Mouse (Mus musculus) cerebellum, adult 11-12 months (tissue): ENCODE measurements around the gene Lingo3.
"Not testable (repeated sequence)": the region's sequence is repeated elsewhere in the genome, so short reads cannot be mapped to it uniquely, and the experiment has no call there.

ENCODE experiments used
- DNase-seq: peaks from one replicate; pipeline ENCODE4 v3.0.0; 2022

Lingo3 gene

DNA sequence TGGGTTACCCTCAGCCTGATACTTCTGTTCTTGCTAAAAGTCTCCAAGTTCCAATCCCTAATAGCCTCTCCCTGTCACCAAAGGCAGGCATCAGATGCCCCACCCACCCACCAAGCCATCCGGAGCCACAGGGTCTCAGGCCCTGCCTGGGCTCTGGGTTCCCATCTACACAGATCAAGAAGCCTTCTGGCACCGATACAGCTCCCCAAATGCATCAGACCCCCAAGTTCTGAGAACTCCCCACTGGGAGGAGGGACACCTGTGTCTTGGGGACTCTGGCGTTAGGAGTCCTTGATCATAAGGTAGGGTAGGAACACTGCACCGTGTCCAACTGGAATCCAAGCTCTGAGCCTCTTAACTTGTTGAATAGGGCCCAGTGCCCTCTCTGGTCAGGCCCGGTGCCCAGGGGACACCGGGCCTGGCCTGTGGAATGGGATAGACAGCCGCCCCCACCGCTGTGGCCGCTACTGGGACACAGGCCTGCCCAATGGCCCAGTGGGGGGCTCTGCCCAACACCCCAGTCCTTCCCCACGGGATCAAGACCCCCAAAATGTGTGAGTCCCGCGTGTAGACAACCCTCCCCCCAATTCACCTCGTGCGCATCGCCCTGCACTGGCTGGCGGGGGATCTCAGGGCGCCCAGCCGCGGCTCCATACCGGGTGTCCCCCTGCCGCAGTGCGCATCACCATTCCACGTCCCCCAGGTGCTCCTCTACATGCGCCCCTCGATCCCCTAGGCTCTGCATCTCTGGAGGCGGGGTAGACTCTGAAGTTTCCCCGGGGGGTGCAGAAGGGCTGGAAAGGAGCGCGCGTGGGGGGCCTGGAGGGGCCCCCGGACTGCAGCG, 530 bp downstream of the Lingo3 start:
- DNase-seq = peak; percentile 72

DNA sequence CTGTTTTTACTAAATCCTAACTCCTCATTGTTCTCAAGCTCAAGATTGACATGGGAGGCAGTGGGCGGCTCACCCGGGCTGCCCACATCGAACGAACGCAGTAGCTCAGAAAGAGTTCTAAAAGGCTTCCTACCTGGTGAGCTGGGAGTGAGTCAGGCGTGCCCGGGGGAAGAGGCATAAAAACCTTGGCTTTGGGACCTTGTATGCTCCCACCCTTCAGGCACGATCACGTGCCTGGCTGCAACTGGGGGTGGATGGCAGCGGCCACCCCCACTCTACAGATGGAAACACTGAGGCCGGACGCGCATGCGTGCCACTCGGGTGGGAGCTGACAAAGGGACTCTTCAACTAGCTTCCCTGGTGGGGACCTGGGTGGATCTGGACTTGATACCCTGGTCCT, 1.5 kb downstream of the Lingo3 start:
- peak; percentile 55 for DNase-seq

DNA sequence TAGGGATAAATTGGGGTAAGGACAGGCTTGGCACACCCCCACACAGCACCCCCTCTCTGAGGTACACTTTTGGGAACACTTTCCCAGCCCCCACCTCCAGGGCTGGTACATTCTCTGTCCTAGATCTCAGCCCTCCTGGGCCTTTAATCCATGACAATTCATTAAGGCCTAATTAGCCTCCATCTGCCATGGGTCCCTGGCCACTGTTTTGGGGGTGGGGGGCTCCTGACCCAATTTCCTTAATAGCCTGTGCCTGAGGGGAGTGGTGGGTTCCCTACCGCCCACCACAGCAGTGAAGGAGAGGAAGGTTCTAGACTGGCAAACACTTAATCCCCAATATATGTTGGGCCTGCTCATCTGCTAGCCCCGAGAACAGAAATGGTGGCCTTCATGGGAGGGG, 2.2 kb downstream of the Lingo3 start:
- DNase-seq = peak; percentile 52

DNA sequence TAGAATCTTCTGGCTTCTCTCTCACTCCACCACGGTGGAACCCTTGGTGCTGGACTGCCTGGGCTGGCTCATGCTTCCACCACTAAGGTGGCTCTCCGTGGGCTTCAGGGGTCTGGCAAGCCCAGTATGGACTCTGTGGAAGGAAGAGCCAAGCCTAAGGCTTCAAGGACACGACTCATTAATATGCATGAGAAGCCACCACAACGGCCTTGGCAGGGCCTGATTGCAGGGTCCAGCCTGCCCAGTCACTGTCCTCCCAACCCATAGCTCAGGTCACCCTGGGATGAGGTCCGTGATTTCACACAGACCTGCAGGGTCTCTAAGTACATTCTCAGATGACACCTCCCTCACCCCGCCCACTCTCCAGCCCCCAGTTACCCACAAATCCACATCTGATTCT, 4.0 kb downstream of the Lingo3 start:
- no peak for DNase-seq

DNA sequence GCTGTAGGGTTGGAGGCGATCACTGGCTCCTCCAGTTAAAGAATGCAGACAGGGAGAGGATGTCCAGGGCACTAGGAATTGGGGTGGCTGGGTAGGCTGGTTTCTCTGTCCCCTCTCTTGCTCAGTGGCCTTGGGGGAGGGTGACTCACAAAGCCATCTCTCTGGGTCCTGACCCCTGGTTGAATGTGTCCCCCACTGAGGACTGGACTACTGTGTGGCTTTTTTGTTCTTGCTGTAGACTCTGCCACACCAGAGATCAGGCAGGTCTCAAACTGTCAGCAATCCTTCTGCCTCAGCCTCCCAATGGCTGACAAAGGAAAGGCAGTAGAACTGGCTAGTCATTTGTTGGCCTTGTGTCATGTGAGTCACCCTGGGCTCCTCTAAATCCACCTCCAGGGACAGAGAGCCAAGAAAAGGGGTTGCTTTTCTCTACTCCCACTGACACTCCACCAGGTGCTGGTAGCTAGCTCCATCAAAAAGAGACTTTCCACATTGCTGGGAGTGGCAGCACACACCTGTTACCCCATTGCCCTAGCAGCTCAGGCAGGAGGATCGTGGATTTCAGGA, 5.4 kb downstream of the Lingo3 start:
- no peak for DNase-seq

DNA sequence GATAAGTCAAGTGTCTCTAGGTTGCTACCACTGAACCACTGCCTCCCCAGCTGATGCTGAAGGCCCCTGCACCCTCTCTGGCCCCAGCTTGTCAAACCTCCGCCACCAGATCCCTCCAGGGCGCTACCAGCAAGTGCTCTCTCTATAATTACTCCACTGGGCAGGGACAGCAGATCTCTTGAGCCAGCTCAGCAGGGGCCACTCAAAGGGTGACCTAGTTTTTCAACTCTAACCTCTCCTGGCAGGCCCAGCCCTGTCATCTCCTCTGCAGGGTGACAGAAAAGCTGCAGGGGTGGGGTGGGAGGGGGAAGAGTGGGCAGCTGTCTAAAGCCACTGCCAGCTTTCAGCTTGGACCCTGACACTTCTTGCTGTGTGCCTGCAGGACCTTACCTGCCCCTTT, 6.0 kb downstream of the Lingo3 start:
- peak; percentile 84 for DNase-seq

DNA sequence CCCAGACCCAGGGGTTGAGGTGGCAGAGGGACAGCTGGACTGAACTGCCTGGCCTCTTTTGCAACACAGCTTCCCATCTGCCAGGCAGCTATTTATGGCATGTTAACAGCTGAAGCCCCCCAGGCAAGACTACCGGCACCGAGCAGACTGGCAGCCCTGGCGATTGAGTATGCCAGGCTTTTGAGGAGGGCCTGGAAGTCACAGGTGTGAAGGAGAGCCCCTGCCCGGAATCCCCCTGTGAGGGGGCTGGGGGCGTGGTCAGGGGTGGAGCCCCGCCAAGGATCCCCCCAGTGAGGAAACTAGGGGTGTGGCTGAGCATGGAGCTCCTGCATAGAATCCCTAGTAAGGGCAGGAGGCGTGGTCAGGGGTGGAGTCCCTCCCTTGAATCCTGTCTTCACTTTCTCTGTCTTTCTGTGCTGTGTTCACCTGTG, 6.9 kb downstream of the Lingo3 start:
- DNase-seq = peak; percentile 80

DNA sequence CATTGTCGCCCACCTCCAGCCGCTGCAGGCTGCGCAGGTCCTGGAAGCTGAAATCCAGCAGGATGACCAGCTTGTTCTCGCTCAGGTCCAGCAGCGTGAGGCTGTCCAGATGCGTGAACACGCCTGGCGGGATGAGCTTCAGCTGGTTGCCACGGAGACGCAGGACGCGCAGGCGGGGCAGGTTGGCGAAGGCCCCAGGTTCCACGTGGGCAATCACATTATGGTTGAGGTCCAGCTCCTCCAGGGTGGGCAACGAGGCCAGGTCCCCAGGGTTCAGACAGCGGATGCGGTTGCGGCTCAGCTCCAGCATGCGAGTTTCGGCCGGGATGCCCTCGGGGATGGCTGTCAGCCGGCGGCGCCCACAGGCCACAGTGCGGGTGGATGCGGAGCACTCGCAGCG, 8.2 kb downstream of the Lingo3 start:
- no peak for DNase-seq

DNA sequence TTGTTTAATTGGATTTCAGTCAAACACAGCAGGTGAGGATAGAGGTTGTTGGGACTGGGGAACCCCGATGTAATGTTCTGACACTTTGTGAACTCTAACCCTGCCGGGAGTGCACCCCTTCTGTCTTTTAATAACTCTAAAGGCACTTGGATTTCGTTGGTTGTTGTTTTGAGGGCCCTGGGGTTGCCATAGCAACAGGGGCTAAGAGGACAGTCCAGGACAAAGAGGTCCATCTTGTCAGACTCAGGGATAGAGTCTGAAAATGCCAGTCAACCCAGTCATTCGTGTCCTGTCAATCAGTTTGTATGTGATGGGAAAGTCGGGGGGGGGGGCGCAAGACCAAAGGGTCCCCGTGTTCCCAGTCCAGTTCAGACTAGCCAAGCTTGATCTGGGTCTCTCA, 11.0 kb downstream of the Lingo3 start:
- DNase-seq = no peak

DNA sequence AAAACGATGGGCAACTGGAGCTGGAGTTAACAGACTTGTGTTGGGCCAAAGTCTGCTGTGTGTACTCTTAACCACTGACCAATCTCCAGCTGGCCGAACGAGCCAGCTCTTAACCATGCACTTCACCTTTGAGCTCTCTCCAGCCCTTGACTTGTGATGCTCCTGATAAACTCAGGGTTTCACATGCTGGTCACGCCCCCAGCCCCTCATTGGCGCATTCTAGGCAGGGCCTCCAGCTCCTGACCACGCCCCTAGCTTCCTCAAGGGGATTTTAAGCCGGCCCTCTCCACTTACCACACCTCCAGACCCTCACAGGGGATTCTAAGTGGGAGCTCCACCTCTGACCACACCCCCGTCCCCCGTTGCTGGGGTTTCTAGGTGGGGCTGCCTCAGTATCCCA, 12.7 kb downstream of the Lingo3 start:
- no peak for DNase-seq

DNA sequence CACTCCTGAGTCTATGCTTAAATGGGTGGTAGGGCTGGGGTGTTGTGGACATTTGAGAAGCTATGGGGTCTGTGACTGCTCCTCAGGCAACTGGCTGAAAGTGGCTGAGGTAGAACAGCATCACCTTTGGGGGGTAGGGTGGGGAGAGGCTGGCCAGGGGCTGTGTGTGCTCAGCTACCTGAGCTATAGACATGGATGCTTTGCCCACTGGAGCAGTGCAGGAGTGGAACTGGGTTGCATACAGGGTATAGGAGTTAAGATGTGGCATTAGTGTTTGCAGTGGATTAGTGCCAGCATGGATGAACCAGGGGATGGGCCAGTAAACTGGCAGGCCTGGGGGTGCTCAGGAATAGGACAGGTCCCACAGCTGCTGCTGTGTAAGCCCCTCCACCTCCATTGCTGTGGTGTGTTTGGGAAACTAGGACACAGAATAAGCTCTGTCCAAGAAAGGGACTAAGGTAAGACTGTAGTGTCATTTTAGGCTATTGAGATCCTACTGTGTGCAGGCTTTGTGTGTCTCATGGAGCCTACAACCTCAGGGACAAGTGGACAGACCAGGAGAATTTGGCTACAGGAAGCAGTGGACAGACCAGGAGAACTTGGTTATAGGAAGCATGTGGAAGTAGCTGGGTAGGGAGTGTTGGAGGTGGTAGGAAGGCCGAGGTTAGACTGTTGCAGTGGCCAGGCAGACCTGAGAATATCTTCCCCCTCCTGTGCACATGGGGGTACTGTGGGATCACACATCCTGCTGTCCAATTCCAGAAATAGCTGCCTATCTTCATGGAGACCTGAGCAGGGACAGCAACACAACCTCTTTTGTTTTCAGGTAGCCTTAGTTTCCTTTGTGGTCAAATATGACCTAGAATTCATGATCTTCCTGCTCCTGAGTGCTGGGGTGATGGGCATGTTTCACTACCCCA, 14.2 kb downstream of the Lingo3 start:
- DNase-seq = no peak

DNA sequence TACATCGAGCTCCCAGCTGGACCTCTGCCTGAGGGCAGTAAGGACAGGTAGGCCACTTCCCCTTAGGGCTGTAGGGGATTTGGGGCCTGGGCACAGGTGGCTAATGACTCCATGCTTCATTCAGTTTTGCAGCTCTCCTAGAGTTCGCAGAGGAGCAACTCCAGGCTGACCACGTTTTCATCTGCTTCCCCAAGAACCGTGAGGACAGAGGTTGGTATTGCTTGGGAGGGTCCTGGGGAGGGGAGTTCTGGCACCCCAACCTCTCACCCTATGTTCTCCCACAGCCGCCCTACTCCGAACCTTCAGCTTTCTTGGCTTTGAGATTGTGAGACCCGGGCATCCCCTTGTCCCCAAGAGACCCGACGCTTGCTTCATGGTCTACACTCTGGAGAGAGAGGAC, 15.3 kb downstream of the Lingo3 start:
- not testable (repeated sequence) for DNase-seq

DNA sequence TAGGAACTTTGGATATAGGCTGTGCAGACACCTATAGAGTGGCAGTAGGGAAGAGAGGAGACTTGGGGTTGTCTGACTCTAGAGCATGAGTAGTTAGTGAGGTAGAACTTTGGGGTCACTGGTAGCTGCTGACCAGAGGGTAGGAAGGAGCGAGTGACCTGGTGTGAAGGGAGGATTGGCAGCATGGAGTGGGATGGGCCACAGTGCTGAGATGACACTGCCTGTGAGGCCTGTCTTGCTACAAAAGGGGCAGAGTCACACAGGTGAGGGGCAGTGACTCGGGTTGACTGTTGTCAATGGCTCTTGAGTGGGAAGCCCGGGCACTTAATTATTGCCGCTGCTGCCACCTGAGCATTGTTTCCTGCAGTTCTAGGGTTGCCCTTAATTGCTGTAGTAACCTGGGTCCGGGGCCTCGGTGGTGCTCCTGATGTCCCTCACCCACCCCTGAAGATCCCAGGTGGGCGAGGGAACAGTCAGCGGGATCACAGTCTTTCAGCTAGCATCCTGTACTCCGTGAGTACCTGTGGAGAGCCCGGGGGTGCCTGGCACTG, 15.9 kb downstream of the Lingo3 start:
- no peak for DNase-seq

DNA sequence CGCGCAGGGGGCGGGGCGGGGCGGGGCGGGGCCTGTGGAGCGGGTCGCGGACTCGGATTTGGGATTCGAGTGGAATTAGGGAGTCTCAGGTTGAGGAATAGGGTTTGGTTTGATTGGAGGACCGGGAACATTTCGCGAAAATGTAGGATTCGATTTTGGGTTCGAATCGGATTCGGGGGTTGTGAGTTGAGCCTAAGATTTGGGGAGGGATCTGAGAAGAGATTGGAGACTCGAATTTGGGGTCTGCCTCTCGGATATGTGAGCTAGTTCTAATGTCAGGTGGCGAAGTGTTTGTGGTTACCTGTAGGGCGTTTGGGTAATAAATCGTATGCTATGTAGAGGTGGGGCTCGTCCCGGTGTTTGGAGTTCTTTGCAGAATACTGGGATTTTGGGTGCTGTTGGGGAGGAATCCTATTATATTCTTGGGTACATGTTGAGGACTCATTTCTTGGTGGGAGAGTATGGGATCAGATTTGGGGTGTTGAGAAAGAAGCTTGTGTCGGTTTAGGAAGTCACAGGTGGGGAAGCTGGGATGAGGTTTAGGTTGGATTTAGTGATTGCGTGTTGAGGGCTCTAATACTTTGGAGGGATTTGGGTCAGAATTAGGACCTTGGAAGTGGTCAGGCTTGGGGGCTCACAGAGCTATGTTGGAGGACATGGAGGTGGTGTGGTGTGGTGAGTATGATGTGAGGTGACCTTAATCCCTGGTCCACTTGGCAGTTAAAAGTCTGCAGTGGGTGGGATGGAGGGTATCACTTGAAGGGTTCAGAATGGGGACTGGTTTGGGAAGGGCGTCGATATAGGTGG, 16.6 kb downstream of the Lingo3 start:
- DNase-seq = no peak

DNA sequence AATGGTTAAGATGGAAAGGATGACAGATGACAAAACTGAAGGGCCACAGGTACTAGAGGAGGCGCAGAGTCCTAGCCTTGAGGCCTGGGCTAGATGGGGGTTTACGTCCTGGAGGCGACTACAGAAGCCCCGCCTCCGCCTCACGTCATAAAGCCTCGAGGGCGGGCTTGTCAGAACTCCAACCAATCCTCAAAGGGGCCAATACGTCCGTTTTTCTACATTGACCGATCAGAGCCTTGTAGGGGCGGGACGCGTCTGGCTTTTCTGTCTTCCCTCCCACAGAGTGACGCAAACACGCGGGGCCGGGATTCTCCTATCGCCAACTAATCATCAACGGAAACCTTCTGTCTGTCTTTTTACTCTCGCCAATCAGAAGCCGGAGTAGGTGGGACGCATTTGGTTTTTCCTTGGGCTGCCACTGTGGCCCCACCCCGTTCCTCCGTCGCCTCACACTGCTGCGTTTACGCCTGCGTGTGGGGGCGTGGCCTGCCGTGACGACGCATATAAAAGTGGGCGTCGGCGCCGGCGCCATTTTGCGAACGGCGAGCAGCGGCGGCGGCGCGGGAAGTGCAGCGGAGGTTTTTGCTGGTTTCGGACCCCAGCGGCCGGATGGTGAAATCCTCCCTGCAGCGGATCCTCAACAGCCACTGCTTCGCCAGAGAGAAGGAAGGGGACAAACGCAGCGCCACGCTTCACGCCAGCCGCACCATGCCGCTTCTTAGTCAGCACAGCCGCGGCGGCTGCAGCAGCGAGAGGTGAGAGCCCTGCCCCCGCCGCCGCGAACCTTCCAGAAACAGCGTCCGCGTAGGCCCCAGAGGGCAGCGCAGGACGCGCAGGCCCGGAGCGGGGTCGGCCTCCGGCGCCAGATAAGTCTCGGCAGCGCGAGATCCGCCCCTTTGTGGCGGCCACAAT, 17.4 kb downstream of the Lingo3 start, which contains the start of gene Oaz1:
Oaz1 (plus strand) TSS at position 506 of the 912 bp plus-strand sequence.
- peak; percentile 100 for DNase-seq

DNA sequence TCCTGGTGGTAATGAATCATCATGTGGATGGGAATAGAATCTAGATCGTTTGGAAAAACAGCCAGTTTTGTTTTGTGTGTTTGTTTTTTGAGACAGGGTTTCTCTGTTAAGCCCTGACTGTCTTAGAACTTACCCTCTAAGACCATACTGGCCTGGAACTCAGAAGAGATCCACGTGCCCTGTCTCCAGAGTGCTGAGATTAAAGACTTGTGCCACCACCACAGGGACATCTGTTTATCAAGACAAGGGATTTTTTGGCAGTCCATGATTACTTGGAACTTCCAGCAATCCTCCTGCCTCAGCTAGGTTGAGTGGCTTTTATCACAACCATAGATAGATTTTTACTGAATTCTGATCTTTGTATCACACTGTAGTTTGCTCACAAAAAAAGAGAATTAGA, 19.0 kb downstream of the Lingo3 start:
- DNase-seq = no peak

DNA sequence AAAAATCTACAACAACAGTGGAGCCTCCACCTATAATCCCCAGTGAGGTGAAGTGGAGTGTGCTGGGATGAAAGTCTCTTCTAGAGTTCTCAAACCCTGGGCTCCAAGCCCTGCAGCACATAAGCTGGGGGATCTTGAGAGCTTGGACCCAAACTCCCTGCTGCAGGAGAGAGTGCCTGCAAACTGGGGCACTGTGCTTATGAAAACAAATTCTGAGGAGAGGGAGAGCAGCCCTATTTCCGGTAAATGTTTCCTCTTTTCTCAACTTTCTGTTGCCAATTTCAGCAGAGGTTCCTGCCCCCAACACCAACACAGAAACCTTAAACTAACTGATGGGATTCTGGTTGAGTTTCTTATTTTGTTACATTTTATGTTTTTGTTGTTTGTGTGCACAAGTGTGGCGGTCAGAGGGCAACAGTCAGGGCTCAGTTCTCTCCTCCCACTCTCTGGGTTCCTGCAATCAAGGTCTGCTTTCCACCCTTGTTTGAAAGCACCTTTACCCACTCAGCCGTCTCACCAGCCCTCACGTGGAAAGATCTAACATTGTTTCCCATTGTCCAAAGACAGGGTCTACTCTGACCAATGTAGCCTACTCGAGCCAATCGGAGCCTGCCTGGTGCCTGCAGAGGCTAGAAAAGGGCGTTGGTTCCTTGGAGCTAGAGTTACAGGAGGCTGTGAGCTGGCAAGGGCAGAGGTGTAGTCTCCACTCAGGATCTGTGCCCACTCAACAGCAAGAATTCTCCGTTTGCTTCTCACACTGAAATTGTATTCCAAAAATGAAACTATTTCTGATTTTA, 19.8 kb downstream of the Lingo3 start:
- no peak for DNase-seq

DNA sequence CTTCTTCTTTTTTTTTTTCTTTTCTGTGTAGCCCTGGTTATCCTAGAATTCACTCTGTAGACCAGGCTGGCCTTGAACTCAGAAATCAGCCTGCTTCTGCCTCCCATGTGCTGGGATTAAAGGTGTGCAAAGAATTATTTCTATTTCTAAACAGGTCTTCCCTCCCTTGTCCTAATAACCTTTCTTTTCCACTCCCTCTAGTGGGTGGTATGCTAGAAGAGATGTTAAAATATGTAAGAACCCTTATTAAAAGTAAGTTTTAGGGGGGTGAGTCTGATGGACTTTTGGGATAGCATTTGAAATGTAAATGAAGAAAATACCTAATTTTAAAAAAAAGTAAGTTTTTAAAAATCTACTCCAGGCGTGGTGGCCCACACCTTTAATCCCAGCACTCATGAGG, 20.5 kb downstream of the Lingo3 start:
- DNase-seq = no peak

DNA sequence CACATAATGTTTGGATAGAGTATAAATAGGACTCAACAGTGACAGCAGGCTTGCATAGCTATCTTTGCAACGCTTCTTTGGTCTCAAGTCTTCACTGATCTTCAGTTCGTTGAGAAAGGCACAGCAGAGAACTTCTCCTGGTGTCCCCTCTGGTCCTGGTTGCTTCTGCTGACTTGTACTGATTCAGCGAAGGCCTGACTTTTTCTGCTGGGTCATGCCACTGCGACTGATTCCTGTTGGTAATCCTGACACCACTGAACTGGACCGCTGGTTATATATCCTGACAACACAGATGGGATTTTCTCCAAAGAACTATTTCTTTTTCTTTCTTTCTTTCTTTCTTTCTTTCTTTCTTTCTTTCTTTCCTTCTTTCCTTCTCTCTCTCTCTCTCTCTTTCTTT, 21.3 kb downstream of the Lingo3 start:
- DNase-seq = no peak

DNA sequence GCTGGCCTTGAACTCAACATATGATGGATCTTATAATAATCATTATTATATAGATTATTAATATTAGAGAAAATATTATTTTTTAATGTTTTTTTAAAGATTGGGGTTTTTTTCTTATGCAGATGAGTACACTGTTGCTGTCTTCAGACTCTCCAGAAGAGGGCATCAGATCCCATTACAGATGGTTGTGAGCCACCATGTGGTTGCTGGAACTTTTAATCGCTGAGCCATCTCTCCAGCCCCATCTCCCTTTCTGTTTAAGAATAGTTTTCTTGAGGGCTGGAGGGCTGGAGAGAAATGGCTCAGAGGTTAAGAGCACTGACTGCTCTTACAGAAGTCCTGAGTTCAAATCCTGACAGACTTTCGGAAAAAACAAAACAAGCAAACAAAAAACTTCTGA, 21.8 kb downstream of the Lingo3 start:
- peak; percentile 32 for DNase-seq
